Mouse (Mus musculus) T-cell, adult 2 months (primary cell): ENCODE measurements around the gene Tor4a.

Source experiments
- DNase-seq: peaks from one replicate; pipeline ENCODE4 v3.0.0; 2022; ENCODE audit warnings: low spot score

Tor4a gene

GRCm38 (mm10) chr2:25224766-25225752, 28.4 kb upstream of the Tor4a start:
- peak; percentile 99 for DNase-seq

- DNase-seq: no peak
Observed at GRCm38 (mm10) chr2:25224492-25224765, 27.7 kb upstream of the Tor4a start, which contains the start of gene Tubb4b. TSS of gene Tubb4b (minus strand) at chr2:25224702.

GRCm38 (mm10) chr2:25223681-25224491, 27.2 kb upstream of the Tor4a start:
- no peak for DNase-seq

- DNase-seq: no peak
Observed at GRCm38 (mm10) chr2:25221331-25221772, 24.7 kb upstream of the Tor4a start.

GRCm38 (mm10) chr2:25218445-25218844, 21.8 kb upstream of the Tor4a start, which contains the start of gene Fam166a:
TSS of gene Fam166a (plus strand) at chr2:25218745.
- no peak for DNase-seq

- DNase-seq: no peak
Observed at GRCm38 (mm10) chr2:25217666-25218065, 21.0 kb upstream of the Tor4a start.

GRCm38 (mm10) chr2:25214444-25214843, 17.8 kb upstream of the Tor4a start, which contains the start of gene Stpg3:
TSS of gene Stpg3 (minus strand) at chr2:25214637.
- DNase-seq: no peak

GRCm38 (mm10) chr2:25213266-25213865, 16.7 kb upstream of the Tor4a start:
- no peak for DNase-seq

GRCm38 (mm10) chr2:25211121-25211670, 14.5 kb upstream of the Tor4a start, which contains the start of gene Nelfb:
TSS of gene Nelfb (minus strand) at chr2:25211489.
- DNase-seq: peak; percentile 86

- no peak for DNase-seq
Observed at GRCm38 (mm10) chr2:25210686-25211085, 14.0 kb upstream of the Tor4a start.

GRCm38 (mm10) chr2:25207593-25207992, 10.9 kb upstream of the Tor4a start:
- DNase-seq: no peak

GRCm38 (mm10) chr2:25203631-25204214, 7.0 kb upstream of the Tor4a start:
- no peak for DNase-seq

- DNase-seq: no peak
Observed at GRCm38 (mm10) chr2:25200631-25201030, 3.9 kb upstream of the Tor4a start.

- DNase-seq: no peak
Observed at GRCm38 (mm10) chr2:25197946-25198345, 1.3 kb upstream of the Tor4a start.

- DNase-seq: no peak
Observed at GRCm38 (mm10) chr2:25197191-25197590, 505 bp upstream of the Tor4a start.

GRCm38 (mm10) chr2:25195211-25196156, 1.2 kb downstream of the Tor4a start:
- DNase-seq: peak; percentile 59

GRCm38 (mm10) chr2:25194486-25195171, 2.1 kb downstream of the Tor4a start:
- peak; percentile 49 for DNase-seq

GRCm38 (mm10) chr2:25194006-25194405, 2.7 kb downstream of the Tor4a start:
- DNase-seq: no peak

- DNase-seq: peak; percentile 89
Observed at GRCm38 (mm10) chr2:25193330-25193770, 3.3 kb downstream of the Tor4a start.

GRCm38 (mm10) chr2:25187841-25188240, 8.8 kb downstream of the Tor4a start:
- no peak for DNase-seq
